In genomic region chr10:58405949-58406305, GRCm38 (mm10) we compare ENCODE assay signal across 8 mouse cellular contexts. TPM values are rescaled to one million over a fixed set of nuclear protein-coding genes. Genes with fewer than 3 reads are reported as not detected.
DNase-seq lines count a peak whose midpoint lies in the region.

No protein-coding gene starts in this region.

- DNase-seq in heart, adult 8-10 months (ENCODE audit: low spot score) = peak; percentile 46
- DNase-seq in heart, postnatal 4 days = no peak
- DNase-seq in gonadal fat pad, adult 2 months (ENCODE audit: low read depth) = peak; percentile 56
- peak; percentile 45 for DNase-seq in kidney, postnatal 10 days
- DNase-seq in naive thymus-derived CD4-positive, alpha-beta T cell, adult 2 months (ENCODE audit: low read depth) = peak; percentile 33
- no peak for DNase-seq in testis, postnatal 14 days (ENCODE audit: low spot score)
- DNase-seq in cerebellum, adult 9-10 months = no peak
- no peak for DNase-seq in thymus, postnatal 10 days (ENCODE audit: low spot score in 2 of 2)

RNA-seq across cellular contexts. Expression of gene Ranbp2, which starts 40.8 kb away (rescaled TPM):
- 10 to 100 TPM; 49.8 to 53.3 (median 51.2) TPM for total RNA-seq in heart, adult 8-10 months (2022)
- 10 to 100 TPM; 67.4 to 67.5 TPM for total RNA-seq in heart, postnatal 4 days (2021)
- polyA plus RNA-seq in gonadal fat pad, adult 2 months (2012; rRNA removed) = 7.0 and 8.2 TPM in 2 replicates

Comparison
In these comparisons a context has a peak if more than half of its experiments do, and no peak if none do; other contexts are left out.
1. DNase-seq: peak in heart, adult 8-10 months (single experiment), gonadal fat pad, adult 2 months (single experiment), kidney, postnatal 10 days (single experiment) and naive thymus-derived CD4-positive, alpha-beta T cell, adult 2 months (single experiment); none in heart, postnatal 4 days (single experiment), testis, postnatal 14 days (single experiment), cerebellum, adult 9-10 months (single experiment) and thymus, postnatal 10 days (0 of 2).